Mouse (Mus musculus): ENCODE measurements at regions not wholly inside any gene's neighbourhood (a gene's known extent, or its start where the extent isn't known, plus 50 kb on each side); places are given as distances from the start of the nearest gene placed in this dataset.

- DNase-seq (ENCODE audit: low read depth, low spot score): peak; percentile 59
Measured at GRCm38 (mm10) chr16:77400276-77400891, 201.5 kb downstream of the Gm11146 start.

GRCm38 (mm10) chr16:77399846-77400275 lies 202.0 kb downstream of the Gm11146 start:
- DNase-seq (ENCODE audit: low read depth, low spot score): no peak

DNA sequence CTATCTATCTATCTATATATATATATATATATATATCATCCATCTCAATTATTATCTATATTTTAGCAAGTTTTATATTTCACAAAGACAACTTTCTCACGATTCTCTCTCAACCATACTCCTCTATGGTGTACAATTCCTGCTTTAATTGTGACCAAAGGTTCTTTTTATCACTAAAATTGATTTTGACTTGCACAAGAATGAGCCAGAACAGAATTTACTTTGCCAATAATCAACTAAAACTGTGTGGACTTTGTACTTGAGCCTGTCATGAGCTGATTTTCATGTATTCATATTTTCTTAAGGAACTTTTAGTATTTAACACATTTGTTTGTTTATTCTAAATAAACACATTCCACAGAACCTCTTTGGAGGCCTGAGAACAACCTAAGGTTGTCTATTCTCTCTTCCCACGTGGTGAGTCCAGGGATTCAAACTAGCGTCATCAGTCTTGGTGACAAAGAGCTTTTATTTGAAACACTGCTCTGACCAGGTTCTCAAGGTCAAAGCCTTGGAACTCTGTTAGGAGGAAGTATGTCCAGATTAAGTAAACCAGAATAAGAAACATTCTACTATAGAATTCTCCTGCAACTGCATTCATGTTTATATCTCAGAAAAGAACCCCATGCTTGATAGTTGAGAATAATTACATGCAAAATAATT lies 207.7 kb downstream of the Gm11146 start:
- DNase-seq (ENCODE audit: low read depth, low spot score): no peak

- DNase-seq (ENCODE audit: low read depth, low spot score): no peak
Measured at GRCm38 (mm10) chr16:77393470-77393869, 208.4 kb downstream of the Gm11146 start.

- no peak for DNase-seq (ENCODE audit: low read depth, low spot score)
Measured at GRCm38 (mm10) chr16:77392205-77392604, 209.7 kb downstream of the Gm11146 start.

- no peak for DNase-seq (ENCODE audit: low read depth, low spot score)
Measured at GRCm38 (mm10) chr16:77384021-77384729, 217.7 kb downstream of the Gm11146 start.

DNA sequence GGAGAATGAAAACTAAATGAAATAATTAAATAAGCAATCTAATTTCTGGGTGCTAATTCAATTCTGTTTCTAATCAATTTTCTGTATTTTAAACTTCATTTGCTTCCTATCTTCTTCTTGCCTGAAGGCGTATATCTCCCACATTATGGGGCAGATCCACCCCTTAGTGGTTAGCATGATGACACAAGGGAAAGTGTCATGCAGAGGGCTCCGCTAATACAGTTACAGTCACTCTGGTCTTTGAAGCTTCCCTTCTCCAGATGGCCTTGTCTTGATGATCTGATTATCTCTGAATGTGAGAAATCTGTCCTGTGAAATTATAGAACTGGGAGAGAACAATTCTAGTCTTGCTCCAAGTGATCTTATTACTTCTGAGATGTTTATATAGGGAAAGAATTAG lies 219.1 kb downstream of the Gm11146 start:
- no peak for DNase-seq (ENCODE audit: low read depth, low spot score)

GRCm38 (mm10) chr16:77372768-77373167 lies 229.1 kb downstream of the Gm11146 start:
- DNase-seq (ENCODE audit: low read depth, low spot score): no peak

GRCm38 (mm10) chr16:77369810-77370209 lies 232.1 kb downstream of the Gm11146 start:
- DNase-seq (ENCODE audit: low read depth, low spot score): no peak

DNA sequence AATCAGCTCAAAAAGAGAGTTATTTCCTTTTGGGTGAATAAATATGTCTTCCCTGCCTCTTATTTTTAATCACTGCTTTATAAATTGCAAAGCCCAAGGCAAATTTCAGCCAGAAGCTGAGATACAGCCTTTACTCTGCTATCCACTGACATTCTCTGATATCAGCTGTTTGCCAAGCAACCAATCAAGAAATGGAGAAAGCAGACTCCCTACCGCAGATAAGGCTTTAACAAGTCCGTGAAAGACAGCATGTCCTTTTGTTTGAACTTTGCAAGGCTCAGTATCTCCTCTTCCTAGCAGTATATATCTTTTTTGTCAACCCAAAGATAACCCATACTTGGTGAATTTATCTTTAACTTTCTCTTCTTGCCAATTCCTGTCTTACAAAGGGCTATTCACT lies 236.6 kb downstream of the Gm11146 start:
- no peak for DNase-seq (ENCODE audit: low read depth, low spot score)

DNA sequence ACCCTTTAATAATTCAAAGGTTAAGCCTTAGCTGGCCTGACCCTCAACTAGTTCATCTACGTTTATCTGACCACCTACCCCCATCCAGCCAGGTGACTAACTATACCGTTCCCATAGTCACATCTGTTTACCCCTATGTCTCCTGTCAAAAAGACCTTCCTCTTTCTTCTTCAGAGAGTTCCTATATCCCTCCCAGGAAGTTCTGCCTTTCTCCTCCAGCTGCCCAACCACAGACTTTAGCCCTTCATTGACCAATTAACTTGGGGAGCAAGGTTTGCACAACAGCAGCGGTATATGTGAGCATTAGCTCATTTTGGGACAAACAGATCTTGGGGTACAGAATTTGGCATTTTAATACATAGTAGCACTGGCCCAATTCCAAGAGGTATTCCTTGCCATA lies 237.5 kb downstream of the Gm11146 start:
- no peak for DNase-seq (ENCODE audit: low read depth, low spot score)

- DNase-seq (ENCODE audit: low read depth, low spot score): no peak
Measured at GRCm38 (mm10) chr16:77359190-77359589, 242.7 kb downstream of the Gm11146 start.

- DNase-seq (ENCODE audit: low read depth, low spot score): peak; percentile 40
Measured at GRCm38 (mm10) chr16:77355260-77355659, 246.6 kb downstream of the Gm11146 start.

- no peak for DNase-seq (ENCODE audit: low read depth, low spot score)
Measured at GRCm38 (mm10) chr16:77354201-77354712, 247.6 kb downstream of the Gm11146 start.

- no peak for DNase-seq (ENCODE audit: low read depth, low spot score)
Measured at GRCm38 (mm10) chr16:77346128-77346527, 255.8 kb downstream of the Gm11146 start.

DNA sequence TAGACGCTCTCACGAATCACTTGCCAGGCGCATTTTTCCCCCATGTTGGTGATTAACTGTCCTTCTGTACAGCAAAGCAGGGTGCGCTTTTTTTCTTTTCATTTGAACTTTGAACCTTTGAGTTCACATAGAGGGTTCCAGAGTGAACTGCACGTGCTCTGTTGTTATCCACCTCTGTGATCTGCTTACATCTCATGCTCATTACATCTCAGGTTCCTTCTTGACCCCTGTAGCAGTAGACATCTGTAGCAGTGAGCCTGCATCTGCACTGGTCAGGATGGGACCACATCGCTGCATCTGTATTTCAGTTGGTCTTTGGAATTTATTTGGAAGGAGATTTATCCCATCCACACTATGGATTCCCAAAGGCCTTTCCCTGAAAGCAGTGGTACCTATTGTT lies 269.6 kb downstream of the Gm11146 start:
- DNase-seq (ENCODE audit: low read depth, low spot score): no peak

DNA sequence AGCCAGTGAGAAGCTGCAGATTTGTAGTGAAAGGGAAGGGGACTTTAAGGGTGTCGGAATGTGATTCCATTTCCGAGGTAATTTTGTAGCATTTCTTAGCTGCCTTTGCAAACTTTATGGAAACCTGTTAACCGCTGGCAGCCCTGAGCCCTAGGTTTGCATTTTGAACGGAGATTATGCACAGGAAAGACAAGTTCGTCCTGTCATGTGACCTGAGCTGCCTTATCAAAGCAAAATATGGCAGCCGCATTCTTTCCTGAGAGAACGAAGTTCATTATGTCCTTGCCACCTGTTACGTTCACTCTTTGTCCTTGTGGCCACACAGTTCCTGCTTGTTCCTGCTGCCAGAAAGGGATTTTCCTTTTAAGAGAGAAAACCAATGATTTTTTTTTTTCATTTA lies 270.9 kb downstream of the Gm11146 start:
- peak; percentile 69 for DNase-seq (ENCODE audit: low read depth, low spot score)

- peak; percentile 39 for DNase-seq (ENCODE audit: low read depth, low spot score)
Measured at GRCm38 (mm10) chr16:77329711-77330530, 272.0 kb downstream of the Gm11146 start.

DNA sequence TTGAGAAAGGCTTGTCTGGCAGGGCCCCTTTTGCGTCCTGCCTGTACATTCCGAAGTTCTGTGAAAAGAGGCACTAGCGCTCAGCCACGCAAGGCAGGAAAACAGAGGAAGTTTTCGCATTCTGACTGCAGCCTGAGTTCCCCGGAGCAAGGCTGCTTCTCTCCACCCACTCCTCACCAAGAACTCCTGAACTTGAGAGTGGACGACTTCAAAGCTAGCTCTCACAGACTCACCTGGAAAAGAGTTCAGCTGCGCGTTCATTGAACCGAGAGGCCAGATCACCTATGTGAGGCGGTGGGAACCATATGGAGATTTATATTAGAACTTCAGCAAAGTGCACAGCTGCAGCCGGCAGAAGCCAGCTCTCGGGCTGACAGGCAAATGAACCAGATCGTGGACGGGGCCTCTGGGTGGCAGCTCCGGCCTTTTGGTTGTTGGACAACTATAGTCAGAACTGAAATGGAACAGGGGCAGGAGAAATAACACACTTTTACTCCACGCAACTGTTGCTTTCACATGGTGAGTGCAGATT lies 272.7 kb downstream of the Gm11146 start:
- DNase-seq (ENCODE audit: low read depth, low spot score): peak; percentile 85

DNA sequence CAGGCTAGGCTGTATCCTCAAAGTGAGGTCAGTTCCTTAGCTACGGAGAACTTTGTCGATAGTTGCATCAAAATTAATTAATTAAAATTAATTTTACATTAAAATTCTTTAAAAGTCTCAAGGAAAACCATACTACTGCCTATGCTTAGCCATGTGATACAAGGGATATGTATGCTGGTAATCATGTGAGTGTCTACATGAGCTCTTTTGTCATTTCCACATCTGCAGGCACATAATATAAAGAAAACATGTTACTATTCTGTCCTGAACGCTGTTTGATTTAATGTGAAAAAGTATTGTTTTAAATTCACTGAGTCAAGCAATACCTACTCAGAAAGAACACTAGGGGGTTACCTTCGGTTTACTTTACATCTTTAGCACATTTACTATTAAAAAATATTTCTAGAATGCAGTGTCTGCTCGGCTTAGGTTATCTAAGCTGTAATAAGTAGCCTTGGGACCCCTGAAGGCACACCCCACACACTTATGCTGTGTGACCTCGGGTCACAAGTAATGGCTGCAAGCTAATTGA lies 273.2 kb downstream of the Gm11146 start:
- no peak for DNase-seq (ENCODE audit: low read depth, low spot score)

- no peak for DNase-seq (ENCODE audit: low read depth, low spot score)
Measured at GRCm38 (mm10) chr16:77328049-77328448, 273.8 kb downstream of the Gm11146 start.

All from forelimb bud, embryonic 11.5 days (tissue).